Mouse (Mus musculus): ENCODE measurements around the gene Zbtb1.

DNA sequence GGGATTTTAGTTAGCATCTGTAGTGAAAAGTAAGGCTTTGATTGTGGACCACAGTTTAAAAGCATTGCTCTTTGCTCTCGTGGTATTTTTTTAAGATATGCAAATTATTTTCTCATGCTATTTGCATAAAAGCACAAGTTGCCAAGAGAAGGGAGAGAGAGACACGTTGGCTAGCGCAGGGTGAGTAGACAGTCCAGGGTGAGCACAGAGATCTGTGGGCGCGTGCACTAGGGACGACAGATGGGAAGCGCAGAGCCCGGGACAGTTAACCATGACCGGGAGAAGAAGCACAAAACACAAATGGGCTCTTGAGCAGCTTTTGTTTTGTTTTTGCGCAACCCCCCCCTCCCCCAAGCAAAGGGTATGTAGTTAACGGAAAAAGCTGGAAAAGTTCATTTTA, 18.7 kb downstream of the Zbtb1 start:
- TF ChIP-seq CTCF (IDR thresholded peaks at IDR 0.05; ENCODE audit: extremely low read depth, insufficient read depth, low read length) (no peak), POLR2A (IDR thresholded peaks at IDR 0.05; ENCODE audit: extremely low read depth, insufficient read depth, low read length) (no peak)

All from cortical plate, adult 2 months (tissue).